Mouse (Mus musculus) C2C12 (cell line): ENCODE measurements around the gene Srp9.

Source experiments
- CEBPB ChIP-seq: IDR thresholded peaks from one replicate; pipeline ENCODE4 v1.6.1; 2011; ENCODE audit warnings: low read depth, mild to moderate bottlenecking, control low read depth, moderate library complexity
- MYOG ChIP-seq: IDR thresholded peaks from one replicate; pipeline ENCODE4 v1.6.1; 2011; ENCODE audit not compliant: control insufficient read depth, insufficient read length; ENCODE audit errors: extremely low read depth
- USF1 ChIP-seq: IDR thresholded peaks from one replicate; pipeline ENCODE4 v1.6.1; 2011; ENCODE audit warnings: low read depth, mild to moderate bottlenecking, control low read depth, moderate library complexity

GRCm38 (mm10) chr1:182092413-182092800 is 32.1 kb upstream of the Srp9 start:
- TF ChIP-seq MYOG (no peak), CEBPB (no peak), USF1 (no peak)
